Mouse (Mus musculus): ENCODE measurements around the gene Tnfrsf8. TPM values are rescaled to one million over a fixed set of nuclear protein-coding genes. Genes with fewer than 3 reads are reported as not detected.

The Tnfrsf8 gene
- polyA plus RNA-seq, 1 experiment from 2014 or later, result 0.32 TPM

DNA sequence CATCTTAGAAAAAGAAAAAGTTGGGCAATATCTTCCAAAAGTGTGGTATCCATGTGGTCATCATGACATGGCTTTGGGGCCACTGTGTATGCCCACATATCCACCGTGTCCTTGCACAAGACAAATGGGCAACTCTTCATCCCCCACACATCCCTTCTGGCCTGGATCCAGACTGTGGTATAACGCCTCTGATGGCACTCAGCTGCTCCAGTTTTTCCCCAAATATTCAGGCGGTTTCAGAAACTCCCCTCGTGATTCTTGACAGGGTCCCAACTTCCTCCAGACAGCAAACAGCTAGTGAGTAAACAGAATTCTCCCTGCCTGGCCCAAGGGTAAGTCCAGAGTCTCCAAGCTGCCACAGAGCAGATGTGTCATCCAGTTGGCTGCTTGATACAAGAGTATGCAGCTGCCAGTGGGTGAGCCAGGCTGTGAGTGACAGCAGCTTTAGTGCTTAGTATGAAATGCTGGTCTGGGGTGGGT, 47.3 kb downstream of the Tnfrsf8 start:
- Histone ChIP-seq H3K36me3 (ENCODE audit: control insufficient read depth, insufficient read depth, low read length) (no peaks in the 10 kb centered on the region), H3K9me3 (ENCODE audit: control insufficient read depth, low read length) (no peaks in the 10 kb centered on the region), H3K27me3 (ENCODE audit: control insufficient read depth, insufficient read depth, low read length) (no peaks in the 10 kb centered on the region), H3K9ac (ENCODE audit: low read depth, low read length) (no peak overlapping the region), H3K4me1 (replicated peaks; ENCODE audit: control insufficient read depth, insufficient read depth, low read length) (no peaks in the 10 kb centered on the region), H3K27ac (ENCODE audit: low read depth, low read length) (no peak overlapping the region), H3K4me3 (ENCODE audit: low read depth, low read length) (no peak overlapping the region), H3K4me2 (replicated peaks; ENCODE audit: low read depth, low read length) (no peak overlapping the region)
- ATAC-seq (ENCODE audit: low FRiP score) (no peak), DNase-seq (ENCODE audit: low spot score) (no peak)
- 85% methylated on average over 4 of the region's 4 CpGs for WGBS

DNA sequence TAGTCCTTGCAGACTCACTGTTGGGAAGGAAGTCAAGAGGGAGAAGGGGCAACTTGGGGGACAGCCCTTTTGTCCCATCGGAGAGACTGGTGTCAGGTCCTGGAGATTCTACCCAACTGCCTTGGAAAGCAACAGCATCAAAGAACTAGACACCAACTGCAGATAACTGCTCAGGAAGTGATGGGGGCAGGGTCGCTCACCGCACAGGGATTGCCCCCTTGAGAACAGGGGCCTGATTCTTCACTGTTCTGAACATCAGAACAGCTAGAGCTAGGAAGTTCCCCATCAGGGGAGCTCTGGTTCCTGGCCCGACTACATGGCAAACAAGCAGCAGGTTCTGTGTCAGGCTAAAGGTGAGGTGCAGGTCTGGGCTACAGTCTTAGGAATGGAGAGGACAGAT, 48.5 kb downstream of the Tnfrsf8 start:
- no peaks in the 10 kb centered on the region for H3K27me3 ChIP-seq (ENCODE audit: control insufficient read depth, insufficient read depth, low read length)
- H3K4me2 ChIP-seq (replicated peaks; ENCODE audit: low read depth, low read length), result no peak overlapping the region
- H3K4me3 ChIP-seq (ENCODE audit: low read depth, low read length), result no peak overlapping the region
- no peak overlapping the region for H3K27ac ChIP-seq (ENCODE audit: low read depth, low read length)
- ATAC-seq (ENCODE audit: low FRiP score) (no peak), DNase-seq (ENCODE audit: low spot score) (no peak)
- no peaks in the 10 kb centered on the region for H3K9me3 ChIP-seq (ENCODE audit: control insufficient read depth, low read length)
- no peaks in the 10 kb centered on the region for H3K4me1 ChIP-seq (replicated peaks; ENCODE audit: control insufficient read depth, insufficient read depth, low read length)
- H3K36me3 ChIP-seq (ENCODE audit: control insufficient read depth, insufficient read depth, low read length), result no peaks in the 10 kb centered on the region
- no peak overlapping the region for H3K9ac ChIP-seq (ENCODE audit: low read depth, low read length)
- WGBS, result 79% methylated on average over 4 of the region's 4 CpGs

DNA sequence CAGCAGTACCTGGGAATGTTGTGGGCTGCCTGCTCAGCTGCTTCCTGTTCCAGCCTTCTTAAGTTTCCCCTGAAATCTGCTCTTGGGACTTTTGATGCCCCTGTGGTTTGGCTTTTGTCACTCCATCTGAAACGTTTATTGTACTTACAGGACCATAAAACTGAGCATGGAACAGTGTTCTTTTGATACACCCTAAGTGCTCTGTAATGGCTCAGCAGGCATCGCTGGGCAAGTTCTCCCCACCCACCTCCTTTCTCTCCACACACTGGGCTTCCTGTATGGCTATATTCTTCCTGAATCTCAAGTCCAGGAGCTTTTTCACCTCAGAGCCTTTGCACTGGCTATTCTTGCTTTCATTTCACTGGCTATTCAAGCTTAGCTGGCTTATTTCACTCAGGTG, 50.2 kb downstream of the Tnfrsf8 start:
- no peaks in the 10 kb centered on the region for H3K4me1 ChIP-seq (replicated peaks; ENCODE audit: control insufficient read depth, insufficient read depth, low read length)
- DNase-seq (ENCODE audit: low spot score), result no peak
- no peak for ATAC-seq (ENCODE audit: low FRiP score)
- H3K4me2 ChIP-seq (replicated peaks; ENCODE audit: low read depth, low read length), result no peak overlapping the region
- WGBS, result 50% methylated on average over 2 of the region's 2 CpGs
- no peaks in the 10 kb centered on the region for H3K27me3 ChIP-seq (ENCODE audit: control insufficient read depth, insufficient read depth, low read length)
- no peak overlapping the region for H3K9ac ChIP-seq (ENCODE audit: low read depth, low read length)
- H3K27ac ChIP-seq (ENCODE audit: low read depth, low read length), result no peak overlapping the region
- no peaks in the 10 kb centered on the region for H3K9me3 ChIP-seq (ENCODE audit: control insufficient read depth, low read length)
- H3K4me3 ChIP-seq (ENCODE audit: low read depth, low read length), result no peak overlapping the region
- no peaks in the 10 kb centered on the region for H3K36me3 ChIP-seq (ENCODE audit: control insufficient read depth, insufficient read depth, low read length)

DNA sequence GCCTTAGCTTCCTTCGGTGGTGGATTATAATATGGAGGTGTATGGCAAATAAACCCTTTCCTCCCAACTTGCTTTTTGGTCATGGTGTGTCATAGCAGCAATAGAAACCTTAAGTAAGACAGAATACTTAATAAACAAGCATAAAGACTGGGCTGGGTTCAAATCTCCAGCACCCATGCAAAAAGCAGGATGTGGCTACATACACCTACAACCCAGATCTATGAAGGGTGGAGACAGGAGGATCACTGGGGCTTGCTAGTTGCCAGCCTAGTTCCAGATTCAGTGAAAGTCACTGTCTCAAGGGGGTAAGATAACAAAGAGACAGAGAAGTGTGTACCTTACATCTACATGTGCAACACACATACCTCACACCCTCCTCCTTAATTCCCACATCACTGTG, 51.4 kb downstream of the Tnfrsf8 start:
- ATAC-seq (ENCODE audit: low FRiP score) (no peak), DNase-seq (ENCODE audit: low spot score) (no peak)
- 96% methylated on average over 1 of the region's 1 CpGs for WGBS
- Histone ChIP-seq H3K27ac (ENCODE audit: low read depth, low read length) (no peak overlapping the region), H3K4me1 (replicated peaks; ENCODE audit: control insufficient read depth, insufficient read depth, low read length) (no peaks in the 10 kb centered on the region), H3K36me3 (ENCODE audit: control insufficient read depth, insufficient read depth, low read length) (no peaks in the 10 kb centered on the region), H3K9ac (ENCODE audit: low read depth, low read length) (no peak overlapping the region), H3K27me3 (ENCODE audit: control insufficient read depth, insufficient read depth, low read length) (no peaks in the 10 kb centered on the region), H3K4me3 (ENCODE audit: low read depth, low read length) (no peak overlapping the region), H3K9me3 (ENCODE audit: control insufficient read depth, low read length) (no peaks in the 10 kb centered on the region), H3K4me2 (replicated peaks; ENCODE audit: low read depth, low read length) (no peak overlapping the region)

DNA sequence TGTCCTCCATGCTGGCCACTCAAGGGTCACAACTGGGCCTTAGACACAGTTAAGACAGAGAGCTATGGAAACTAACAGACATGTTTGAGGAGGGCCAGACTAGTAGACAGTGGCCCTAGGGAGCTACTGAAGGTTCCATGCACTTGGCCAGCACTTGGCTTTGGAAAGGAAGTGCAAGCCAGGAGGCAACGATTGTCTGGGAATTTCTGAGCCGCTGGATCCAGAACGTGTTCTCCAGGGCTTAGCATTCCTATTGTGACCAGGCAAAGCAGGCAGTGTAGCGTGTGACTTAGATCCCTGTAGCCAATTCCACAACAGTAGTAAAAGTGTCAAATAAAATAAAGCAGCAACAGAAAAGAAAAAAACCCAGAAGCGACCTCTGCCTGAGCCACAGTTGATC, 54.2 kb downstream of the Tnfrsf8 start:
- H3K4me3 ChIP-seq (ENCODE audit: low read depth, low read length), result no peak overlapping the region
- no peaks in the 10 kb centered on the region for H3K36me3 ChIP-seq (ENCODE audit: control insufficient read depth, insufficient read depth, low read length)
- no peak overlapping the region for H3K27ac ChIP-seq (ENCODE audit: low read depth, low read length)
- WGBS, result 81% methylated on average over 5 of the region's 5 CpGs
- no peaks in the 10 kb centered on the region for H3K4me1 ChIP-seq (replicated peaks; ENCODE audit: control insufficient read depth, insufficient read depth, low read length)
- no peaks in the 10 kb centered on the region for H3K27me3 ChIP-seq (ENCODE audit: control insufficient read depth, insufficient read depth, low read length)
- H3K9me3 ChIP-seq (ENCODE audit: control insufficient read depth, low read length), result no peaks in the 10 kb centered on the region
- H3K9ac ChIP-seq (ENCODE audit: low read depth, low read length), result no peak overlapping the region
- no peak overlapping the region for H3K4me2 ChIP-seq (replicated peaks; ENCODE audit: low read depth, low read length)
- DNase-seq (ENCODE audit: low spot score) (no peak), ATAC-seq (ENCODE audit: low FRiP score) (no peak)

DNA sequence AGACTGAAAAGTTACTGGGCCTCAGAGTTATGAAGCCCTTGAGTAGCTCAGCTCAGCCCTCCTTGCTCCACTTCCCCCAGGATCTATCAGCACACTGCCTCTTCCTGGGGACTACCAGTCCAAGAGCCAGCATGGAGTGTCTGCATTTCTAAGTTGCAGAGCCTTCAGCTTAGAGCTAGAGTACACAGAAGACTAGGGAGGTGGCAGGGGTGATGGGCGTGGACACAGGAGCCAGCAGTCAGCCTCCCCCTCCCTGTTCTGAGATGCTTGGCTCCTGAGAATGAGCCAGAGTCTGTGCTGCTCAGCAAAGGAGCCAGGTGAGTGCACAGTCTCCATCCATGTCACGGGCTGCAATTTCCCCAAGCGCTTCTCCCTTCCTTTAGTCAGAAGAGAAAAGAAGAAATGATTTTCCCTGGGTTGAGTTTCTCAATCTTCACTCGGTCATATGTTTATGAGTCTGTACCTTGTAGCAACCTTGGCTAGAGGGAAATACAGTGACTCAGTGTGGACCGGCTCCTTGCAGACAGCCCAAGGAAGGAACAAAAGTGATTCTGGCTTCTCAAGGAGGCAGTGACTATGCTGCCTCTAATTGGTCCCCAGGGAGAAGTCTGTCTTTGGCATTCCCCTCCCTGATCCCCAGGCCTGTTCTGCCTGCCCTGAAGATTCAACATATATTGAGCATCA, 57.1 kb downstream of the Tnfrsf8 start:
- H3K27me3 ChIP-seq (ENCODE audit: control insufficient read depth, insufficient read depth, low read length), result no peaks in the 10 kb centered on the region
- no peak overlapping the region for H3K27ac ChIP-seq (ENCODE audit: low read depth, low read length)
- H3K9me3 ChIP-seq (ENCODE audit: control insufficient read depth, low read length), result no peaks in the 10 kb centered on the region
- no peaks in the 10 kb centered on the region for H3K36me3 ChIP-seq (ENCODE audit: control insufficient read depth, insufficient read depth, low read length)
- no peak for DNase-seq (ENCODE audit: low spot score)
- no peak overlapping the region for H3K9ac ChIP-seq (ENCODE audit: low read depth, low read length)
- 74% methylated on average over 5 of the region's 5 CpGs for WGBS
- no peak for ATAC-seq (ENCODE audit: low FRiP score)
- no peak overlapping the region for H3K4me3 ChIP-seq (ENCODE audit: low read depth, low read length)
- no peaks in the 10 kb centered on the region for H3K4me1 ChIP-seq (replicated peaks; ENCODE audit: control insufficient read depth, insufficient read depth, low read length)
- H3K4me2 ChIP-seq (replicated peaks; ENCODE audit: low read depth, low read length), result no peak overlapping the region

DNA sequence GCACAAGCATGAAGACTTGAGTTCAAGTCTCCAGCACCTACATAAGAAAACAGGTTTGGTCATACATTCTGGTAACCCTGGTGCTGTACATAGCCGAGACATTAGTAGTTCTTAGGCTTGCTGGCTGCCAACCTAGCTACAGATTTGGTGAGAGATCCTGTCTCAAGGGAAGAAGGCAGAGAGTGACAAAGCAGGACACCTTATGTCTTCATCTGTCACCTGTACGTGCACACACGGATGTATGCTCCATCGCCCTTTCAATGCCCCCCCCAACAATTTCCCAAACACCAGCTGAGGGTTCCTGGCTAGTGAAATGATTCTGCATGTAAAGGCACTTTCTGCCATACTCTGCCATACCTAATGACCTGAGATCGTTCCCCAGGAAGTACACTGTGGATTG, 58.8 kb downstream of the Tnfrsf8 start:
- H3K27me3 ChIP-seq (ENCODE audit: control insufficient read depth, insufficient read depth, low read length), result no peaks in the 10 kb centered on the region
- no peaks in the 10 kb centered on the region for H3K36me3 ChIP-seq (ENCODE audit: control insufficient read depth, insufficient read depth, low read length)
- no peak overlapping the region for H3K27ac ChIP-seq (ENCODE audit: low read depth, low read length)
- H3K4me2 ChIP-seq (replicated peaks; ENCODE audit: low read depth, low read length), result no peak overlapping the region
- ATAC-seq (ENCODE audit: low FRiP score) (no peak), DNase-seq (ENCODE audit: low spot score) (no peak)
- no peak overlapping the region for H3K9ac ChIP-seq (ENCODE audit: low read depth, low read length)
- H3K9me3 ChIP-seq (ENCODE audit: control insufficient read depth, low read length), result no peaks in the 10 kb centered on the region
- 91% methylated on average over 5 of the region's 5 CpGs for WGBS
- H3K4me3 ChIP-seq (ENCODE audit: low read depth, low read length), result no peak overlapping the region
- H3K4me1 ChIP-seq (replicated peaks; ENCODE audit: control insufficient read depth, insufficient read depth, low read length), result no peaks in the 10 kb centered on the region

DNA sequence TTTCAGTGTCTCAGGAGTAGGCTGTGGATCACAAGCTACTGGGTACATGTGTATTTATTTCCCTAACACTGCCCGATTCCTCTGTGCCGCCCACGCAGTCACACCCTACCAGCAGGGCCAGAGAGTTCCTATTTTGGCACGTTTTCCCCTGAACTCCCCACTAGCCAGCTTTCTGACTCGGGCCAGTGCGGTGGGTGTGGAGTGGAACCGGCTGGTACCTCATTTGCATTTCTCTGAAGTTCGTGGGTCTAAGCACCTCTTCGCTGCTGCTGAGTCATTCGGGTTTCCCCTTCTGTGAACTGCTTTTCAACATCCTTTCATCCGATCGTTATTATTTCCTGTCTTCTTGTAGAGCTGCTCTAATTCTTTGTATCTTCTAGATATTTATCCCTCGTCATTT, 60.5 kb downstream of the Tnfrsf8 start:
- H3K27ac ChIP-seq (ENCODE audit: low read depth, low read length), result no peak overlapping the region
- H3K27me3 ChIP-seq (ENCODE audit: control insufficient read depth, insufficient read depth, low read length), result no peaks in the 10 kb centered on the region
- no peak overlapping the region for H3K4me2 ChIP-seq (replicated peaks; ENCODE audit: low read depth, low read length)
- 61% methylated on average over 13 of the region's 13 CpGs for WGBS
- H3K4me1 ChIP-seq (replicated peaks; ENCODE audit: control insufficient read depth, insufficient read depth, low read length), result no peaks in the 10 kb centered on the region
- ATAC-seq (ENCODE audit: low FRiP score) (no peak), DNase-seq (ENCODE audit: low spot score) (no peak)
- H3K36me3 ChIP-seq (ENCODE audit: control insufficient read depth, insufficient read depth, low read length), result no peaks in the 10 kb centered on the region
- no peak overlapping the region for H3K4me3 ChIP-seq (ENCODE audit: low read depth, low read length)
- no peaks in the 10 kb centered on the region for H3K9me3 ChIP-seq (ENCODE audit: control insufficient read depth, low read length)
- H3K9ac ChIP-seq (ENCODE audit: low read depth, low read length), result no peak overlapping the region

DNA sequence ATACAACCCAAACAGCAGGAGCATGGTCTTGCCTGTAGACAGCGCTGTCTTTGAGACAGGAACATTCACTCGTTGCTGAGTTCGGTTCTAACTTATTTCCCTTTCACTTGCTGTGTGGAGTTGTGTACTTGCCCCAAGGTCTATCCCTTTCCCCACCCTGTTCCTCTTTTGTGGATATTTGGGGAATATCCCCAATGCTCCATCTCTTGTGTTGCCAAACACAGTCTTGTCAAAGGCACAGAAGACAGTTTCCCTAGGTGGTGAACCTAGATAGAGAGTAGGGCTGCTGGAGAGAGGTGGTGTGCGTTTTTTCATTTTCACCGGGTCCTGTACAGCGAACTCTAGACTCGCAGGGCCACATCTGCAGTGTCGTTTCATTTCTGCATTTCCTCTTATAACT, 62.4 kb downstream of the Tnfrsf8 start:
- Histone ChIP-seq H3K27ac (ENCODE audit: low read depth, low read length) (no peak overlapping the region), H3K27me3 (ENCODE audit: control insufficient read depth, insufficient read depth, low read length) (no peaks in the 10 kb centered on the region), H3K4me1 (replicated peaks; ENCODE audit: control insufficient read depth, insufficient read depth, low read length) (no peaks in the 10 kb centered on the region), H3K9me3 (ENCODE audit: control insufficient read depth, low read length) (no peaks in the 10 kb centered on the region), H3K4me2 (replicated peaks; ENCODE audit: low read depth, low read length) (no peak overlapping the region), H3K4me3 (ENCODE audit: low read depth, low read length) (no peak overlapping the region), H3K9ac (ENCODE audit: low read depth, low read length) (no peak overlapping the region), H3K36me3 (ENCODE audit: control insufficient read depth, insufficient read depth, low read length) (no peaks in the 10 kb centered on the region)
- ATAC-seq (ENCODE audit: low FRiP score) (no peak), DNase-seq (ENCODE audit: low spot score) (no peak)
- WGBS, result 86% methylated on average over 8 of the region's 8 CpGs

All from hindbrain, embryonic 11.5 days (tissue).